Mouse (Mus musculus) c-Kit-positive CD71-negative TER-119-negative erythroid progenitor cells, embryonic 14.5 days (primary cell): Measurements from ENCODE around the gene Map3k20.
A peak's percentile ranks its signal among the peaks of the same experiment; 100 is the strongest.

Experiments used
- DNase-seq: peaks from one replicate; pipeline ENCODE4 v3.0.0-alpha.2; 2013; ENCODE audit warnings: low read depth

Gene Map3k20

DNA sequence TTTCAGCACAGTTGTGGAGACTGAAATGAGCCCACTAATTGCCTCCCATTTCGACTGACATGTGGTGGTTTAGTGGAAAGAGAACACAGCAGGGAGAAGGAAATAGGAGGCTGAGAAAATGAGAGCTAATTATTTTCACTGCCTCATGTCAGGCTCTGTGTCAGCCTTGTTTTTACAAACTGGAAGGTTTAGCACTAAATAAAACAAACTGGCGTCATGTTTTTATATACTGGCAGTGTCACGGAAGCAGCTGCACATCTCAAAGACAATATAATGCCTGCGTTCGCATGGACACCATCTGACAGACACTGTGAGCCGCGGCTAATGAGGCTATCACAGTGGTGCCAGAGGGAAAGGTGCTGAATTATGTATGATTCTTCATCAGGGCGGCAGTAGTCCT is 141.3 kb downstream of the Map3k20 start:
- no peak for DNase-seq

DNA sequence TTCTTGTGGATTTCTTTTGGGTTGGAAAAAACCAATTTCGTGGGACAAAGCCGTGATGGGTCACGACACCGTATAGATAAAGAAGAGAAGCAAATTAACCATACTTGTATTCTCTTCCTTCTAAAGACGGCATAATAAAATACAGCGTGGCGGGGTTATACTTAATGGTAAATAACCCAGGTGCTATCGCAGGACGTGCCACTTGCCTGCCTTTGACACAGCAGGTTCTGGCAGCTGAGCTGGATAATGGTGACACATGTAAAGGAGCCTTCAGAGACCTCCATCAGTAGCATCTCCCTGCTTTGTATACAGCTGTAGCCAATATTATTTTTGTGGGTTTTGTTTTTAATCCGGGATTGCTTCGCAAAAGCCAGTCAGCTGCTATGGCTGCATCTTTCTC is 141.9 kb downstream of the Map3k20 start:
- DNase-seq, result no peak

GRCm38 (mm10) chr2:72438941-72439533 is 153.6 kb downstream of the Map3k20 start:
- DNase-seq, result no peak

GRCm38 (mm10) chr2:72441010-72441409 is 155.6 kb downstream of the Map3k20 start:
- no peak for DNase-seq

GRCm38 (mm10) chr2:72442825-72443224 is 157.4 kb downstream of the Map3k20 start:
- DNase-seq, result no peak

DNA sequence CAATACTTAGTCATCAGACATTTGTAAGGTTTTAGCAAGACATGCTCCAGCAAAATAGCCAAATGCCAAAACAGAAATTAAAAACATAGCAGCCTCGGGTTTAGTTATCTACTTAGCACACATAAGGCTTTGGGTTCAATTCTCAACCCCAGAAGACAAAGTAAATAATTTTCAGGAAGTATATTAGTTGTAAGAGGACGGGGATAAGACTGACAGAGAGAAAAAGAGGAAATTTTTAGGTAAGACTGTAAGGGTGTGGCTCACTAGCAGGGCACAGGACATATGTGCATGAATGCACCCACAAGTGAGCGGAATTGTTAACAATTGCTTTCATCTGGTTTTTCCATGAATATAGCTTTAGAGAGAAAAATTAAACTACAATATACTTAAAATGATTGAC is 158.5 kb downstream of the Map3k20 start:
- DNase-seq, result no peak

DNA sequence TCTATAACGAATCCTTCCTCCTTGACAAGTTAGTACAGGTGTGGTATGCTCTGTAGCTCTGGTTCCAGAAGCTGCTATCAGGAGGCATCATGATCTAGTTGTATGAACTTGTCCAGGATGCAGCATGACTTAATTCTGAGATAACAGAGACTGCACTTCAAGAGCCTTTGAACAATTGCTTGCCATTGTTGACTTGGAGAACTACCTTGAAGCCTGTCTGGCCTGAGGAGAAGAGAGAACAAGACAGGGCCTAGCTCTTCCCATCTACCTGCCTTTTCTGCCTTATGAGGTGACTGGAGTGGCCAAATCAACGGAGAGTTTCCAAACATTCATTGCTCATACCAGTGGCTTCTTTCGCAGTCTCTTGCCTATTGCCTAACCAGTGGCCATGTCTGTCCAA is 160.7 kb downstream of the Map3k20 start:
- DNase-seq, result no peak

- no peak for DNase-seq
Observed at GRCm38 (mm10) chr2:72446615-72447014, 161.2 kb downstream of the Map3k20 start.

DNA sequence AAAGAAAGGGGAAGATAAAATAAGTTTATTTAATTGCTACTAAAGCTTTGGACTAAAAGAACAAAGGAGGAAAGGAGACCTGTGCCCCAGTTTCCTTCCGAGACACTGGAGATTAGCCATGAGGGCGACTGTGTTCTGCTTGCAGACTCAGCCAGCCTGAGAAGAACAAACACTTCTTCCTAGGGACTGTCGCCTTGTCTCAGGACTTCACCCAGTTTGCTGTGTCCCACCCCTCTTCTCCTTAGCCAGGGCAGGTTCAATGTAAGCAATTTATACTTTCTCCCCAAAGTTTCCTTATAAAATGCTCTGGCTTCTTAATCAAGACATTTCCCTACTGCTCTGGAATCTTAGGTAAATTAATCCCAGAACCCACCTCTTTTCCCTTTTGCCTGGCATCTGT is 168.1 kb downstream of the Map3k20 start:
- no peak for DNase-seq

DNA sequence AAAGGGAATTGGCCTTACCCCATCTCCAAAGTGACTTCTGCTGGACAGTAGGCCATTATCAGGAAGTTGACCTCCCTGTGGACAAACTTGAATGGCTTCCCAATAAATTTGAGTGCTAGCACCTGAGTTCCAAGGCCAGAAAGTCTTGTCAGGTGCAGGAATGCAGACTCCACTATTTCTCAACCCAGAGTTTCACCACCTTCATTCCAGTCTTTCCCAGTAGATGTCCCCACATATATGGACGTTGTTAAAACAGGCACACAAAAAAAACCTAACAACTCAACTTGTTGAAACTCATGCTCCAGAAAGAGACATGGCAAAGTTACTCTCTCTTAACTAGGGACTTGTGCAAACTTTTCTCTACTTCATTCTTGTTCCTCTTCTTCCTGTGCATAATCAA is 170.8 kb downstream of the Map3k20 start:
- DNase-seq, result no peak

GRCm38 (mm10) chr2:72464376-72465014 is 179.1 kb downstream of the Map3k20 start:
- DNase-seq, result no peak

- no peak for DNase-seq
Observed at GRCm38 (mm10) chr2:72467604-72468003, 182.2 kb downstream of the Map3k20 start.

DNA sequence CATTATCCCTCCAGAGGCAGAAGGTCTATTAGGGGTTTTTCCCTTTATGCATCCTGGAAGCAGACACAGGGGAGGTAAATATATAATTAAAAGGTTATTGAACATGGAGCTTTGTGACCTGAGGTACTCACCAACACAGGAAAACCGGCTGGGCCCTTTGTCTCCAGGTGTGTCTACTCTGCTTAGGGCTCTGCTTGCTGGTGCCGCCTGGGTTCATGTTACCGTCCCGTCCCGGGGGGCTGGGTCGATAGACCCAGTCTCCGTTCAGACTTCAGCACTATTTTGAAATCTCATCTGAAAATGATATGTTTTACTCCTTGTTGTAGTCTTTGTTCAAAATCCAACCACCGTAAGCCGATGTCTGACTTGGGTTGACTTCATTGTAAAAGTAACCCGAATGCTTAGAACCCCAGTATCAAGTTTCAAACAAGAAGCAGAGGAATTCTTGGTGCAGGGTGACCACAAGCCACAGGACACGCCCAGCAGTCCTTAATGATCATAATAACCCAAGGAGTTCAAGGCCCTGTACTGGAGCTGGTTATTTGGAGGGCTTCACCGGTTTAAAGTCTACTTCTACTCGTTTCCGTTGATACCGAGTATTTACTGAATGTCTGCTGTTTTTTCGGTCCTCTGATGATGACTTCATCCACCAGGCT is 186.1 kb downstream of the Map3k20 start:
- DNase-seq, result no peak

GRCm38 (mm10) chr2:72474531-72475287 is 189.3 kb downstream of the Map3k20 start:
- no peak for DNase-seq

DNA sequence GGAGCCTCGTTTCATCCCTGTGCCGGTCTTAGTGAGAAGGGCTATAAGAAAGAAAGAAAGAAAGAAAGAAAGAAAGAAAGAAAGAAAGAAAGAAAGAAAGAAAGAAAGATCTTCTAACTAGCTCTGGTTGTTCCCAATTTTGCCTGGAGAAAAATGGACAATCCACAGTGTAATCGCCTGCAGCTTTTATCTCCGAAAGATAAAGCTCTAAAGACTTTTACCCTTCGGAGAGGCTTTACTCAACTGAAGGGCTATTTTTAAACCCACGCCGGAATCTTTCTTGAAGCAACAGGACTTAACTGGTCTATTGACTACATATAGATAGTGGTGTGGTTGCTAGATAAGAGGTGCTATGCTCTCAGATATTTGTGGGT is 190.0 kb downstream of the Map3k20 start:
- DNase-seq, result no peak

- peak; percentile 71 for DNase-seq
Observed at GRCm38 (mm10) chr2:72475797-72476485, 190.5 kb downstream of the Map3k20 start, which contains the start of gene Cdca7. Gene Cdca7, plus strand, starts transcription at chr2:72476159.

GRCm38 (mm10) chr2:72476486-72477211 is 191.2 kb downstream of the Map3k20 start:
- DNase-seq, result no peak

DNA sequence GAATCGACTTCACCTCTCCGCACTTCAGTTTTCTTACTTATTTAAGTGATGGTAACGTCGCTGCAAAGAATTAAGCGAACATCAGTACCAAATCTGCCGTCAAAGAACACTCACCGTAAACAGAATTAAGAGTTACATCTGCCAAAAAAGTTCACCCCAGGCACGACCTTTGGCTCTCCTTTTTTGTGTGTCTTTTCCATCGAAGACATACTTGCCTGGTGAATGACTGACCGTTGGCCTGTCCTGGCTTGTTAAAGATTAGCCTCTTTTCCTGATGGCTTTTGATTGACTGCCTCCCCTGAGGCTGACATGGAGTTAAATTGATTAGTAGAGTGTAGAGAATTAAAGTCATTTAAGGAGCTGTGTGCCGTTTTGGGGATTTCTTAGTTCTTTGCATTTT is 191.8 kb downstream of the Map3k20 start:
- no peak for DNase-seq

GRCm38 (mm10) chr2:72478176-72478575 is 192.7 kb downstream of the Map3k20 start:
- DNase-seq, result no peak

DNA sequence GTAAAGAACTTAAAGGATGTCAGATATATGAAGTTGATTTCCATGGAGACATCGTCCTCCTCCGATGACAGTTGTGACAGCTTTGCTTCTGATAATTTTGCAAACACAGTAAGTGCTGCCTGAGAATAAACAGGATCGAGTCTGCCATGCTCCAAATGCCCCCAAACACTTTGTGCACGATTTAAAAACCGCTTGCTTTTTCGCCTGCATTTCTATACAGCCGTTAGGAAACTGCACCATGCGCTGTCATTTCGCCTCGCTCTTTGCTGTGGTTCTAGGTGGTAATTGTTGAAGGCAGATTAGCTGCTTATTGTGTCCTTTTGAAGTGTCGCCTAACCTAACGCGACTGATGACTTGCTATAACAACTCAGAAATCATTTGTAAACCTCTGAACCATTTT is 193.5 kb downstream of the Map3k20 start:
- DNase-seq, result no peak

DNA sequence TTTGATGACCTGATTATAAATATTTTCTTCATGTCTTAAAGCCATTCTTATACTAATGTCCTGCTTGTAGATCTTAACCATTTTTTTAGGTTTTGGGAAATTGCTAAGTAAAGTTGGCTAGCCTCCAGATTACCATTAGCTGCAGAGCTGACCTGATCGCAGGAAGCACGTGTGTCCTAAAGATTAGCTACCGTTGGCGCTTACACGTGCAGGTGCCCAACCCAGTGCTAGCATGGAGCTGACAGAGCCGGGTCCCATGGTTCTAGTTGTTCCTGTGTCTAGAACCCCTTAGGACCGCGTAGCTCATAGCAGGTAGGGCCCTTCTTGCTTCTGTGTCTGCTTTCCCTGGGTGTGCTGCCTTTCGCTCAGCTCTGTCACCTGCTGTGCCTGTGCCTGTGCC is 194.4 kb downstream of the Map3k20 start:
- DNase-seq, result no peak

DNA sequence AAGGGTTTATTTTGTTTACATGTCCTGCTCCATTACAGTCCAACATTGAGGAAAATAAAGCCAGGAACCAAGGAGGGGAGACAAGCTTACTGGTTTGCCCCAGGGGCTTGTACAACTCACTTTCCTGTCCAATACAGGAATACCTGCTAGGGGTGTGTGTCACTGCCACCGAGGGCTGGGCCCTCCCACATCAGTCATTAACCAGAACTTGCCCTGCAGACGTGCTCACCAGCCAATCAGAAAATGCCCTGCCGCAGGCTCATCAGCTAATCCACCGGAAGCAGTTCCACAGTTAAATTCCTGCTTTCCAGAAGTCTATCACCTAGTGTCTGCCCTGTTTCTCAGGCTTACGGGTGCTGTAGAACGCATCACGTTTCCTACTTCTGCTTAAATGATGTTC is 206.2 kb downstream of the Map3k20 start:
- no peak for DNase-seq
